7 mouse cellular contexts compared by ENCODE assay signal in genomic region chr5:148241932-148242331, GRCm38 (mm10).
DNase-seq lines count a peak whose midpoint lies in the region.

No protein-coding gene starts in this region.

- peak; percentile 63 for DNase-seq in MN1 (ENCODE audit: low spot score)
- DNase-seq in adrenal gland, postnatal 25 days = peak; percentile 71
- DNase-seq in embryo, embryonic 9.5 days (ENCODE audit: extremely low spot score) = peak; percentile 63
- DNase-seq in heart, postnatal 4 days = peak; percentile 82
- DNase-seq in layer of hippocampus, adult 9-11 months = peak; percentile 33
- peak; percentile 43 to 72 for DNase-seq in lung, postnatal 4 days
- peak; percentile 54 to 66 for DNase-seq in right cerebral cortex, postnatal 36 days (ENCODE audit: low spot score in 2 of 2)

Comparison
In these comparisons a context has a peak if more than half of its experiments do, and no peak if none do; other contexts are left out.
1. Peak in every context shown above with its lines: DNase-seq.